Mouse (Mus musculus) embryonic facial prominence, embryonic 11.5 days (tissue): ENCODE results near the gene Cpsf4. TPM values are rescaled to one million over a fixed set of nuclear protein-coding genes. Genes with fewer than 3 reads are reported as not detected.

Experiments used
- ATAC-seq: fragments of 200-750 bp; cut with Nextera tagmentation; replicated peaks from 2 replicates; pipeline ENCODE4 v1.8.0; 2017; ENCODE audit warnings: low read depth; ENCODE audit not compliant: insufficient number of reproducible peaks, low FRiP score, low TSS enrichment
- DNase-seq: peaks from one replicate; pipeline ENCODE4 v3.0.0-alpha.2; 2015; ENCODE audit warnings: low spot score
- H3K27ac ChIP-seq: fragments of 300-500 bp; sonication (generic); replicated peaks from 2 replicates; pipeline ENCODE4 v1.5.1; 2014; ENCODE audit warnings: mild to moderate bottlenecking, low read depth, low read length, control low read depth
- H3K27me3 ChIP-seq: fragments of 300-500 bp; sonication (generic); 2 replicates; pipeline ENCODE4 v1.6.1; 2014; ENCODE audit warnings: mild to moderate bottlenecking, low read length, moderate library complexity, mixed read lengths; ENCODE audit not compliant: control insufficient read depth, insufficient read depth
- H3K36me3 ChIP-seq: fragments of 300-500 bp; sonication (generic); replicated peaks from 2 replicates; pipeline ENCODE4 v1.6.1; 2014; ENCODE audit warnings: low read depth, mild to moderate bottlenecking, low read length, moderate library complexity, mixed read lengths; ENCODE audit not compliant: control insufficient read depth, insufficient read depth
- H3K4me1 ChIP-seq: fragments of 300-500 bp; sonication (generic); 2 replicates; pipeline ENCODE4 v1.6.1; 2014; ENCODE audit warnings: low read length, mixed read lengths; ENCODE audit not compliant: control insufficient read depth, insufficient read depth
- H3K4me2 ChIP-seq: fragments of 300-500 bp; sonication (generic); 2 replicates; pipeline ENCODE4 v1.6.1; 2014; ENCODE audit warnings: low read depth, mild to moderate bottlenecking, control low read depth, low read length, moderate library complexity
- H3K4me3 ChIP-seq: fragments of 300-500 bp; sonication (generic); 2 replicates; pipeline ENCODE4 v1.5.1; 2014; ENCODE audit warnings: low read depth, low read length, control low read depth
- H3K9ac ChIP-seq: fragments of 300-500 bp; sonication (generic); replicated peaks from 2 replicates; pipeline ENCODE4 v1.6.1; 2014; ENCODE audit warnings: mild to moderate bottlenecking, control low read depth, low read length
- H3K9me3 ChIP-seq: fragments of 300-500 bp; sonication (generic); replicated peaks from 2 replicates; pipeline ENCODE4 v1.6.1; 2016; ENCODE audit warnings: mild to moderate bottlenecking, low read length, inconsistent platforms, mixed read lengths; ENCODE audit not compliant: control insufficient read depth
- WGBS: fragments of 180-500 bp; shearing (Covaris S2); extraction: QIAGEN DNeasy Blood & Tissue Kit; methylation state at CpG from one replicate; pipeline ENCODE4 v1.1.7; 2014; 5-methylcytosine and 5-hydroxymethylcytosine counted together
- polyA plus RNA-seq: library from polyadenylated mRNA; unstranded; fragments of >200 nt; fragmentation: Nextera tagmentation; extraction: Ambion mirVana; gene quantifications from 2 replicates; pipeline ENCODE4 v1.2.1, GENCODE M21; 2014

The Cpsf4 gene
- polyA plus RNA-seq, 1 experiment from 2014 or later, result 31.8 TPM

DNA sequence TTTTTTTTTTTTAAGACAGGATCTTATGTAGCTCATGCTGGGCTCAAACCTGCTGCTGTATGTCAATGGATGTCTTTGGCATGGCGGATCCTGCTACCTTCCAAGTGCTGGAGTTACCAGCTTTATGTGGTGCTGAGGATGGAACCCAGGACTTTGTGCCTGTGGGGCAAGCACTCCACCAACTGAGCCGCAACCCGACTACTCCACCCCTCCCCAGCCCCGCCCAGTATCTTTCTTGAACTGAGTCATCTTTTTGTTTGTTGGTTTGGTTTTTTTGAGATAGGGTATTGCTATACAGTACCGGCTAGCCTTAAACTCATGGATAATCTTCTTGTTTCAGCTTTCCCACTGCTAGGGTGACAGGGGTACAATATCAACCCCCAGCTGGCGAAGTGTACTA lies 22.4 kb downstream of the Cpsf4 start:
- DNase-seq (no peak), ATAC-seq (no peak)
- H3K27ac ChIP-seq, result no peak overlapping the region
- H3K27me3 ChIP-seq, result no peaks in the 10 kb centered on the region
- 91% methylated on average over 6 of the region's 6 CpGs for WGBS
- no peak overlapping the region for H3K4me2 ChIP-seq
- no peaks in the 10 kb centered on the region for H3K4me1 ChIP-seq
- H3K4me3 ChIP-seq, result no peak overlapping the region
- no peaks in the 10 kb centered on the region for H3K9me3 ChIP-seq
- peaks cover 5% of the 10 kb centered on the region for H3K36me3 ChIP-seq
- no peak overlapping the region for H3K9ac ChIP-seq

DNA sequence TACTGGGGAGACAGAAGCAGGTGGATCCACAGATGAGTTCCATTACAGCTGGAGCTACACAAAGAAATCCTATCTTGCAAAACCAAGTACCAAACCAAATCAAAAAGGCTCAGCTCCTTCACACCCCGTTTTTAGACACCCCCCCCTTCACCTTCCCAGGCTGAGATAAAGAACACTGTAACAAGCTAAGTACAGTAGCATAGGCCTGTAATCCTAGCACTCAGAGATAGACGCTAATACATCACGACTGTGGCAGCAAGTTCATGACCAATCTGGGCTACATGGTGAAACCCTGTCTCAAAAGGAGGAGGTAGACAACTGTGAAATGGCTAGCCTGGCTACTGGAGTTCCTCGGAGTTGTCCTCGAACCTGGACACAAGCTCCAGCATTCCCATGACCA lies 23.4 kb downstream of the Cpsf4 start:
- peak overlapping the region; percentile 79 for H3K4me2 ChIP-seq
- H3K4me3 ChIP-seq, result peak overlapping the region; percentile 83
- no peak for ATAC-seq
- H3K27ac ChIP-seq, result no peak overlapping the region
- H3K9me3 ChIP-seq, result no peaks in the 10 kb centered on the region
- WGBS, result 59% methylated on average over 5 of the region's 5 CpGs
- peak overlapping the region; percentile 96 for H3K9ac ChIP-seq
- no peaks in the 10 kb centered on the region for H3K4me1 ChIP-seq
- H3K36me3 ChIP-seq, result peaks cover 5% of the 10 kb centered on the region
- no peak for DNase-seq
- no peaks in the 10 kb centered on the region for H3K27me3 ChIP-seq

DNA sequence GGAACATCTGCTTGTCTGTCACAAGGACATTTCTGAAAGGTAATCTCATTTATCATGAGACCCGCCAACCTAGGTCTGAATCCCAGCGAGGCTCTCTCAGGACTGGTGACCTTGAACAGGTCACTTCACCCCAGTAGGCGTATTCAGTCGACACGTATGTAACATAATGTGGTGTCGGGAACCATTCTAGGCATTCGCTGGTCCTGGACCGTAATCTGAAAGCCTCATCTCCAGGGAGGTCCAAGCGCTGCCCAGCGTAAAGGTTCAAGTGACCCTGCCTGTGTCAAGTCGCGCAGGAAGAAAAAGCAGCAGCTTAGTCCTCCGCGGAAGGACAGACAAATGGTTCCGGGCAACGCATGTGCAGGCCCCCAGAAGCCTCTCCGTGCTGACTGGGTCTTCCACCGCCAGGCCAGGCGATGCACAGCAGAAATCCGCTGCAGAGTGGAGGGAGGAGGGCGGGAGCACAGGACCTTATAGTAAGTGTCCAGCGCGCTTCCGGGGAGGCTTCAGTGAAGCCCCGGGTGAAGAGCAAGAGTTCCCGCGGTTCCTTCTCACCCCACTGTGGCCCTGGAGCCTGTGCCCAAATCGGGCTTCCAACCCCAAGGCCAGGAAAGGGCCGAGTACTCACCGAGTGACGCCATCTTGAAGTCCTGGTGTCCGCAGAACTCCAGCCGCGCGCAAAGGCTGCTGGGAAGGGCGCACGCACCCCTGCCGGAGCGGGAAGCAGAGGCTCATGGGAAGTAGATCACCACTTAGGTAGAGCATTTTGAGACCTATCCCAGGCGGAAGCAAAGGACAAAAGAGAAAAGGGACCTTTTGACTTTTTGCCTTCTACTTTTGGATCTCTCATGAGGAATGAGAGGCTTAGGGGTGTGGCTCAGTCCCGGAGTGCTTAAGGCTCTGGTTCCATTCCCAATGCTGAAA lies 24.1 kb downstream of the Cpsf4 start:
- H3K36me3 ChIP-seq, result peaks cover 3% of the 10 kb centered on the region
- WGBS, result under 1% methylated on average over 41 of the region's 41 CpGs

DNA sequence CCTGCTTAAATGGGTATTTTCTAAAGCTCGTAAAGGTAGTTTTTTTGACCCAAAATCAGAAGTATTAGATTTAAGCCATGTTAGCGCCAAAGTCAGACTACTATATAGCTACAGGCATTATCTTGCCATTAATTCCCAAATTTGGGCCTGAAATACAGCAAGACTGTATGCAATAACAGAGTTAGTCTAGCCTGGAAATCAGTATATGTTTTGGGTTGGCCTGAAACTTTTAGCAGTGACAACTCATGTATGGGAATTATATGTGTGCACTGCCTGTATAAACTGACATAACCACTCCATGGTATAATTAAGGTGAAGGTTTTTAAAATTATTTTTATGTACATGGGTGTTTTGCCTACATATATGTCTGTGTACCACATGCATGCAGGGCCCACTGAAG lies 24.9 kb downstream of the Cpsf4 start, which contains the start of gene Atp5j2:
Gene Atp5j2, minus strand, starts transcription at position 101 of the 400 bp plus-strand sequence.
- H3K27ac ChIP-seq, result peak within 1 kb of the TSS; percentile 23
- ATAC-seq, result no peak
- DNase-seq, result no peak
- H3K4me2 ChIP-seq, result peak within 1 kb of the TSS; percentile 79
- H3K27me3 ChIP-seq, result no peaks in the 10 kb centered on the region
- no peaks in the 10 kb centered on the region for H3K9me3 ChIP-seq
- H3K9ac ChIP-seq, result peak within 1 kb of the TSS; percentile 96
- H3K4me3 ChIP-seq, result peak within 1 kb of the TSS; percentile 83
- no peaks in the 10 kb centered on the region; the same call in 1 of the 2 replicates for H3K36me3 ChIP-seq
- 91% methylated on average over 2 of the region's 2 CpGs for WGBS
- no peaks in the 10 kb centered on the region for H3K4me1 ChIP-seq

More for the DNA sequence above, 24.1 kb downstream of the Cpsf4 start:
- Histone ChIP-seq H3K27me3 (no peaks in the 10 kb centered on the region), H3K4me3 (peak overlapping the region; percentile 83), H3K9ac (peak overlapping the region; percentile 96), H3K9me3 (no peaks in the 10 kb centered on the region), H3K4me1 (no peaks in the 10 kb centered on the region), H3K27ac (peak overlapping the region; percentile 23), H3K4me2 (peak overlapping the region; percentile 79)
- ATAC-seq, result peak; percentile 73
- DNase-seq, result peak; percentile 94

DNA sequence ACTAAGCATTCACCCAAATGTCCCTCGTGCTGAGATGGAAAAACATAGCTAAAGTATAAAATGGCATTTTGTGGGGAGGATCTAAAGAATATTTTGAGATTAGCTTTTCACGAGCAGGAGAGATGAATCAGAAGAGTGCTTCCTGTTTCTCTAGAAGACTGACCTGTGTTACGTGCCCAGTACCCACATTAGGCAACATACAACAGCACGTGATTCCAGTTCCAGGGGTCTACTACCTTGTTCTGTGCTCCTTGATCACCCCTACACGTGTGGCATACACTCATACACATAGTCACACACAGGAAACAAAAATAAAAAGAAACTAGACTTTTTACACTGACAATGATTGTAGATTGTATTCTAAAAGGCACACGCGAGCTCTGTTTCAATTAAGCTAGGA lies 33.4 kb downstream of the Cpsf4 start:
- Histone ChIP-seq H3K27ac (no peak overlapping the region), H3K9me3 (no peaks in the 10 kb centered on the region), H3K27me3 (no peaks in the 10 kb centered on the region), H3K4me2 (no peak overlapping the region), H3K4me1 (peaks cover 3% of the 10 kb centered on the region; the same call in 1 of the 2 replicates), H3K36me3 (no peaks in the 10 kb centered on the region), H3K9ac (no peak overlapping the region), H3K4me3 (no peak overlapping the region)
- DNase-seq (no peak), ATAC-seq (no peak)
- 73% methylated on average over 7 of the region's 7 CpGs for WGBS

DNA sequence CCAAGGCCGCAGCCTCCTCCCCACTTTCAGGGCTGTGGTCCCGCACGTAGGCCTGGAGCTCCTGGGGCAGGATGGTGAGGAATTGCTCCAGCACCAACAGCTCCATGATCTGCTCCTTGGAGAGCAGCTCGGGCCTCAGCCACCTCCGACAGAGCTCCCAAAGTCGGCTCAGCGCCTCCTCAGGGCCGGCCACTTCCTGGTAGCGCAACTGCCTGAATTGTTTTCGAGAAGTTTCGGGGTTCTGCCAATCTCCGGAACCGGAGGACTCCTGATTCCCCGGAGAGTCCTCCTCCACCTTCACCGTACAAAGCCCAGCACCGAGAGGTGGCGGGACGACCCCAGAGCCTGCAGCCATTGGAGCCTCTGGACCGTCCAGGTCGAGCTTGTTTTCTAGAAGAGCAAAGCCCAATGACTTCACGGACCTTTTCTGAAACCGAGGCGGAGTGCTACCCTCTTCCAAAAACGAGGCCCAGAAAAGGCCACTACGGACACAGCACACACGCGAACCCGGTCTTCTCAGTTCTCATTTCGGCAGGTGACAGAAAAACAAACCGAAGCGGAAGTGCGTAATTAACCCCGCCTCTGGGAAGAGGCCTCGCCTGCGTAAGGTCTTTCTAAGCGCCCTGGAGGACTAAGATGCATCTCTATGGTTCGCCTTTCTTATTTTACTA lies 34.4 kb downstream of the Cpsf4 start, which contains the start of gene Zkscan14:
Gene Zkscan14, minus strand, starts transcription at position 548 of the 671 bp plus-strand sequence.
- no peak within 1 kb of the TSS for H3K27ac ChIP-seq
- peak within 1 kb of the TSS; percentile 91 for H3K4me2 ChIP-seq

DNA sequence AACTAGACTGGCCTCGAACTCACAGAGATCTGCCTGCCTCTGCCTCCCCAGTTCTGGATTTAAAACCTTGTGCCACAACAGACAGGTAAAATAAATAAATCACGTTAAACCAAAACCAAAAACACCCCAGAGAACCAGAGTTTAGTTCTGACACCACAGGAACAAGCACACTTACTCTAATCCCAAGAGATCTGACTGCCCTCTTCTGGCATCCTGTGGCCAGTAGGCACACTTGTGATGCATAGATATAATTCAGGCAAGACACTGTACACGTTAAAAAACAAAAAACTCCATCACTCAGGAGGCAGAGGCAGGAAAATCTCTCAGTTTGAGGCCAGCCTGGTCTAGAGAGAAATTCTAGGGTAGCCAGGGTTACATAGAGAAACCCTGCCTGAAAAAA lies 35.4 kb downstream of the Cpsf4 start:
- Histone ChIP-seq H3K9ac (no peak overlapping the region), H3K4me1 (peaks cover 3% of the 10 kb centered on the region; the same call in 1 of the 2 replicates), H3K36me3 (no peaks in the 10 kb centered on the region), H3K27me3 (no peaks in the 10 kb centered on the region), H3K4me3 (no peak overlapping the region), H3K4me2 (no peak overlapping the region), H3K9me3 (no peaks in the 10 kb centered on the region), H3K27ac (no peak overlapping the region)
- DNase-seq, result no peak
- no peak for ATAC-seq
- WGBS, result 56% methylated on average over 3 of the region's 3 CpGs

More for the DNA sequence above, 34.4 kb downstream of the Cpsf4 start, which contains the start of gene Zkscan14:
- 2% methylated on average over 37 of the region's 37 CpGs for WGBS
- H3K36me3 ChIP-seq, result no peaks in the 10 kb centered on the region
- peak; percentile 92 for DNase-seq
- H3K27me3 ChIP-seq, result no peaks in the 10 kb centered on the region
- peak within 1 kb of the TSS; percentile 81 for H3K4me3 ChIP-seq
- ATAC-seq, result no peak
- no peaks in the 10 kb centered on the region for H3K9me3 ChIP-seq
- H3K4me1 ChIP-seq, result peaks cover 3% of the 10 kb centered on the region; the same call in 1 of the 2 replicates
- H3K9ac ChIP-seq, result peak within 1 kb of the TSS; percentile 56
